Mouse (Mus musculus) forebrain, embryonic 14.5 days (tissue): ENCODE data around the gene Srpk1. TPM values are rescaled to one million over a fixed set of nuclear protein-coding genes. Genes with fewer than 3 reads are reported as not detected.

Experiments used
- ATAC-seq: fragments of 200-750 bp; cut with Nextera tagmentation; 2 replicates; pipeline ENCODE4 v1.8.0; 2017; ENCODE audit warnings: mild to moderate bottlenecking, moderate library complexity
- DNase-seq: peaks from one replicate; pipeline ENCODE4 v3.0.0-alpha.2; 2015; ENCODE audit warnings: low spot score
- H3K27ac ChIP-seq: fragments of 300-500 bp; sonication (generic); 2 replicates; pipeline ENCODE4 v1.5.1; 2014; ENCODE audit warnings: low read depth, mild to moderate bottlenecking, control low read depth, low read length, moderate library complexity
- H3K27me3 ChIP-seq: fragments of 300-500 bp; sonication (generic); replicated peaks from 2 replicates; pipeline ENCODE4 v1.6.1; 2014; ENCODE audit warnings: low read length, control low read depth, mixed read lengths; ENCODE audit not compliant: control insufficient read depth, insufficient read depth
- H3K36me3 ChIP-seq: fragments of 300-500 bp; sonication (generic); 2 replicates; pipeline ENCODE4 v1.6.1; 2014; ENCODE audit warnings: low read length, control low read depth; ENCODE audit not compliant: control insufficient read depth, insufficient read depth
- H3K4me1 ChIP-seq: fragments of 300-500 bp; sonication (generic); 2 replicates; pipeline ENCODE4 v1.6.1; 2014; ENCODE audit warnings: antibody characterized with exemption, low read length, control low read depth; ENCODE audit not compliant: control insufficient read depth, insufficient read depth
- H3K4me2 ChIP-seq: fragments of 300-500 bp; sonication (generic); 2 replicates; pipeline ENCODE4 v1.6.1; 2014; ENCODE audit warnings: mild to moderate bottlenecking, control low read depth, low read length
- H3K4me3 ChIP-seq: fragments of 300-500 bp; sonication (generic); 2 replicates; pipeline ENCODE4 v1.5.1; 2014; ENCODE audit warnings: low read depth, low read length, control low read depth
- H3K9ac ChIP-seq: fragments of 300-500 bp; sonication (generic); 2 replicates; pipeline ENCODE4 v1.6.1; 2014; ENCODE audit warnings: mild to moderate bottlenecking, low read length, control low read depth, moderate library complexity
- H3K9me3 ChIP-seq: fragments of 300-500 bp; sonication (generic); replicated peaks from 2 replicates; pipeline ENCODE4 v1.6.1; 2016; ENCODE audit warnings: low read length, control low read depth, mixed read lengths; ENCODE audit not compliant: control insufficient read depth
- WGBS: fragments of 180-500 bp; shearing (Covaris S2); extraction: QIAGEN DNeasy Blood & Tissue Kit; methylation state at CpG from one replicate; pipeline ENCODE4 v1.1.7; 2014; 5-methylcytosine and 5-hydroxymethylcytosine counted together
- polyA plus RNA-seq: library from polyadenylated mRNA; unstranded; fragments of >200 nt; fragmentation: Nextera tagmentation; extraction: Ambion mirVana; gene quantifications from 2 replicates; pipeline ENCODE4 v1.2.1, GENCODE M21; 2014

Srpk1 gene
- polyA plus RNA-seq, 1 experiment from 2014 or later = 126 TPM

GRCm38 (mm10) chr17:28618775-28619174, 3.7 kb downstream of the Srpk1 start:
- no peak for ATAC-seq
- Histone ChIP-seq H3K4me3 (no peak overlapping the region), H3K36me3 (peaks cover 35% of the 10 kb centered on the region), H3K9ac (0 out of 2 replicates have a peak overlapping the region, but pooled peaks have one; percentile 7), H3K4me1 (peaks cover 20% of the 10 kb centered on the region), H3K27ac (no peak overlapping the region), H3K27me3 (no peaks in the 10 kb centered on the region), H3K4me2 (no peak overlapping the region), H3K9me3 (no peaks in the 10 kb centered on the region)
- no peak for DNase-seq
- WGBS = 94% methylated on average over 1 of the region's 1 CpGs

GRCm38 (mm10) chr17:28618124-28618523, 4.4 kb downstream of the Srpk1 start:
- no peak for DNase-seq
- 85% methylated on average over 7 of the region's 7 CpGs for WGBS
- no peak overlapping the region for H3K4me2 ChIP-seq
- peaks cover 35% of the 10 kb centered on the region for H3K36me3 ChIP-seq
- H3K4me3 ChIP-seq = no peak overlapping the region
- no peak overlapping the region for H3K27ac ChIP-seq
- no peak for ATAC-seq
- peaks cover 20% of the 10 kb centered on the region for H3K4me1 ChIP-seq
- no peak overlapping the region for H3K9ac ChIP-seq
- H3K9me3 ChIP-seq = no peaks in the 10 kb centered on the region
- H3K27me3 ChIP-seq = no peaks in the 10 kb centered on the region

GRCm38 (mm10) chr17:28617636-28618035, 4.9 kb downstream of the Srpk1 start:
- H3K9me3 ChIP-seq = no peaks in the 10 kb centered on the region
- no peak overlapping the region for H3K27ac ChIP-seq
- H3K4me2 ChIP-seq = no peak overlapping the region
- no peak for ATAC-seq
- H3K4me1 ChIP-seq = peaks cover 20% of the 10 kb centered on the region
- H3K4me3 ChIP-seq = no peak overlapping the region
- no peaks in the 10 kb centered on the region for H3K27me3 ChIP-seq
- H3K9ac ChIP-seq = no peak overlapping the region
- DNase-seq = no peak
- H3K36me3 ChIP-seq = peaks cover 35% of the 10 kb centered on the region
- WGBS = 92% methylated on average over 10 of the region's 10 CpGs

GRCm38 (mm10) chr17:28615332-28615731, 7.2 kb downstream of the Srpk1 start:
- DNase-seq (no peak), ATAC-seq (no peak)
- Histone ChIP-seq H3K4me2 (no peak overlapping the region), H3K36me3 (peaks cover 32% of the 10 kb centered on the region), H3K27ac (no peak overlapping the region), H3K4me1 (peaks cover 10% of the 10 kb centered on the region), H3K27me3 (no peaks in the 10 kb centered on the region), H3K9ac (no peak overlapping the region), H3K9me3 (no peaks in the 10 kb centered on the region), H3K4me3 (no peak overlapping the region)
- 93% methylated on average over 4 of the region's 4 CpGs for WGBS

GRCm38 (mm10) chr17:28613096-28613495, 9.4 kb downstream of the Srpk1 start:
- WGBS = 84% methylated on average over 6 of the region's 6 CpGs
- DNase-seq = no peak
- no peak for ATAC-seq

GRCm38 (mm10) chr17:28612603-28613002, 9.9 kb downstream of the Srpk1 start:
- Histone ChIP-seq H3K9ac (no peak overlapping the region), H3K4me3 (no peak overlapping the region), H3K4me2 (no peak overlapping the region), H3K27ac (no peak overlapping the region), H3K4me1 (no peaks in the 10 kb centered on the region), H3K9me3 (no peaks in the 10 kb centered on the region), H3K36me3 (peaks cover 28% of the 10 kb centered on the region), H3K27me3 (no peaks in the 10 kb centered on the region)
- 94% methylated on average over 2 of the region's 2 CpGs for WGBS
- DNase-seq (no peak), ATAC-seq (no peak)

More at GRCm38 (mm10) chr17:28613096-28613495, 9.4 kb downstream of the Srpk1 start:
- H3K36me3 ChIP-seq = peaks cover 23% of the 10 kb centered on the region
- no peak overlapping the region for H3K4me2 ChIP-seq
- no peaks in the 10 kb centered on the region for H3K27me3 ChIP-seq
- H3K4me3 ChIP-seq = no peak overlapping the region
- no peaks in the 10 kb centered on the region for H3K9me3 ChIP-seq
- no peak overlapping the region for H3K27ac ChIP-seq
- no peak overlapping the region for H3K9ac ChIP-seq
- H3K4me1 ChIP-seq = 0 out of 2 replicates have a peak, but pooled peaks cover 1% of the 10 kb centered on the region

GRCm38 (mm10) chr17:28609543-28609942, 13.0 kb downstream of the Srpk1 start:
- no peak overlapping the region for H3K9ac ChIP-seq
- H3K4me2 ChIP-seq = no peak overlapping the region
- ATAC-seq = no peak
- H3K4me1 ChIP-seq = no peaks in the 10 kb centered on the region
- 92% methylated on average over 3 of the region's 3 CpGs for WGBS
- H3K9me3 ChIP-seq = no peaks in the 10 kb centered on the region
- no peak overlapping the region for H3K4me3 ChIP-seq
- no peaks in the 10 kb centered on the region for H3K27me3 ChIP-seq
- H3K36me3 ChIP-seq = peaks cover 44% of the 10 kb centered on the region
- H3K27ac ChIP-seq = no peak overlapping the region
- no peak for DNase-seq

GRCm38 (mm10) chr17:28601557-28602250, 20.8 kb downstream of the Srpk1 start:
- Histone ChIP-seq H3K36me3 (peaks cover 93% of the 10 kb centered on the region), H3K27me3 (no peaks in the 10 kb centered on the region), H3K4me1 (no peaks in the 10 kb centered on the region), H3K4me2 (no peak overlapping the region), H3K4me3 (no peak overlapping the region), H3K9ac (no peak overlapping the region), H3K27ac (no peak overlapping the region), H3K9me3 (no peaks in the 10 kb centered on the region)
- 69% methylated on average over 9 of the region's 9 CpGs for WGBS
- DNase-seq (no peak), ATAC-seq (no peak)

GRCm38 (mm10) chr17:28600780-28601179, 21.7 kb downstream of the Srpk1 start:
- H3K4me3 ChIP-seq = no peak overlapping the region
- no peak for ATAC-seq
- H3K9ac ChIP-seq = no peak overlapping the region
- 87% methylated on average over 5 of the region's 5 CpGs for WGBS
- no peak overlapping the region for H3K27ac ChIP-seq
- DNase-seq = no peak
- no peak overlapping the region for H3K4me2 ChIP-seq
- H3K36me3 ChIP-seq = peaks cover 93% of the 10 kb centered on the region
- no peaks in the 10 kb centered on the region for H3K27me3 ChIP-seq
- H3K4me1 ChIP-seq = no peaks in the 10 kb centered on the region
- H3K9me3 ChIP-seq = no peaks in the 10 kb centered on the region
